Mouse (Mus musculus): Measurements from ENCODE around the gene Dgki. TPM values are rescaled to one million over a fixed set of nuclear protein-coding genes. Genes with fewer than 3 reads are reported as not detected.
"Not testable (repeated sequence)": the region's sequence is repeated elsewhere in the genome, so short reads cannot be mapped to it uniquely, and the experiment has no call there.

The Dgki gene
- total RNA-seq, 2 experiments from 2014 or later, result 0.20 to 0.29 TPM

DNA sequence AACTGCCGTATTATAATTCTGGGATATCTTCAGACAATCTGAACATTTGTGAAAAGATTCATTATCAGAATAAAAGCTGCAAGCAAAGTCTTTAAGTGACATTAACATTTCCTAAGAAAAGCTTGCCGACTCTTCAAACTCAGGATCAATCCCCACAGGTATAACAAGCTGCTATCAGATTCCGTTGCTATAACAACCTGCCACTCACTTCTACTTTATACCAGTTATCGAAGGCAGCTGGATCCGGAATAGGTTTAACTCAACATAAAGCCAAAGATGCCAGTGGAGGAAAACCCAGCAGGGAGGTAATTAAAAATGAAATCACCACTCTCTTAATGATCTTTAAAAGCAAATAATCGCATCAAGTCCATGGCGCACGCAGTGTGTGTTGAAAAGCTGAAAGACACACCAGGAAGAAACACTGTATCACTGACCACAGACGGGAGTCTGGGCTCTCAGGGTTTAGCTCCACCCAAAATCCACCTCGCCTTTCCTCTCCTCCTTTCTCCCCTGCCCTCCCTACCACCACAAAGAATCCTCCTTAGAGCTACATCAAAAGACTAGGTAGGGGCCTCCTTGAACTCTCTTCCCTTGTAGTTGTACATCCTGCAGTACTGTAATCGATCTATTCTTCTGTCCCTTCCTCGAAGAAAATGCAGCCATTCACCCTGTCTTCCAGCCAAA is 128.7 kb downstream of the Dgki start:
- intact Hi-C loops (cut with DNase I), result no loop called here
- no peak for DNase-seq (ENCODE audit: low spot score)

DNA sequence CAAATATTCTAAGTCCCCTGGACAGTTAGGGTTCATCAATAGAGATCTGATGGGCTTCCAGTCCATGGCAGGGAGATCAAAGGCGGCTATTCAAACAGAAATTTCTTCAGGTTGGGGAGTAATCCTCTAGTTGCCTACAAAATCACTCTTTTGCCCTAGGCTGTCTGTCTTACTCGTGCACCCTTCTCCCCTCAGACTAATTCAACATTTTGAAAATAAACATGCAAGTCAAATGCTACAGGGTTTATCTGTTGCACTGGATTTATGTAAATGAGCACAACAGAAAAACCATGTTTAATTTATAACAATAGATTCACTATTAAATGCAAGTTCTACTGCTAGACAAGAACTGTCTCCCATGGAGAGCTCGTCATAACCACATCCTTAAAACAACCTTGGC is 141.1 kb downstream of the Dgki start:
- intact Hi-C loops (cut with DNase I), result no loop called here
- DNase-seq (ENCODE audit: low spot score), result no peak

DNA sequence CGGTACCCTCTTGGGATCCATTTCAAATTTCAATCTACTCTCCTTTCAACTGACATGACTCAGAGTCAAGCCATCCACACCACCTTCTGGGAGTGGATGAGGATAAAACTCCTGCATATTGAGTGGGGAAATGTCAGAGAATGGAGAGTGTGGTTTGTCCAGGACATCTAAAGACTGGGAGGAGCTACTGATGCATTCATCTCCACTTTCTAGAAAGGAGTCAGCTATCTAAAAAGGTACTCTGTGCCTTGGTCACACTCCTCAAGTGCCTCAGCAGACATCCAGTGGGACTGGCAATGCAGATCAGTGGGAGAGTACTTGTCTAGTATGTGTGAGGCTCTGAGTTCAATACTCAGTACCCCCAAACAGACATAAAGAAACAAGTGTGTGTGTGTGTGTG is 145.9 kb downstream of the Dgki start:
- intact Hi-C loops (cut with DNase I), result no loop called here
- DNase-seq (ENCODE audit: low spot score), result no peak

GRCm38 (mm10) chr6:37150483-37150882 is 149.5 kb downstream of the Dgki start:
- no peak for DNase-seq (ENCODE audit: low spot score)
- intact Hi-C loops (cut with DNase I), result no loop called here

- no peak for DNase-seq (ENCODE audit: low spot score)
Measured at GRCm38 (mm10) chr6:37150038-37150437, 149.9 kb downstream of the Dgki start.

DNA sequence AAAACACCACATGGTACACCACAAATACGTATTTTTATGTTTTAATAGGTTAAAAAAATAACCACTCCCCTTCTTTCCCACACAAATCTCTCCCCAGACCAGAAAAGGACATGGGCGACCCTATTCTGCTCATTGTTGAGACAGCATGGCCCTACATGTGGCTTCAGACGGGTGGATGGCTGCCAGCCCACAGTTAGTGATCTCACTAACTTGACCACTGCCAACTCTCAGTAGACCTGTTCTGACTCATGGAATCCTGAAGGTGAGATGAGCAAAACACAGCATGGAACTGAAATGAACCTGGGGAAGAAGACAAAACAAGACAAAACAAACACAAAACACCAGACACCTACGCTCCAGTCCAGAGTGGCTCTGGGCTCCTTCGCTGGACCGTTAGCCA is 150.8 kb downstream of the Dgki start:
- intact Hi-C loops (cut with DNase I), result no loop called here
- no peak for DNase-seq (ENCODE audit: low spot score)

More at GRCm38 (mm10) chr6:37150038-37150437, 149.9 kb downstream of the Dgki start:
- intact Hi-C loops (cut with DNase I), result no loop called here

DNA sequence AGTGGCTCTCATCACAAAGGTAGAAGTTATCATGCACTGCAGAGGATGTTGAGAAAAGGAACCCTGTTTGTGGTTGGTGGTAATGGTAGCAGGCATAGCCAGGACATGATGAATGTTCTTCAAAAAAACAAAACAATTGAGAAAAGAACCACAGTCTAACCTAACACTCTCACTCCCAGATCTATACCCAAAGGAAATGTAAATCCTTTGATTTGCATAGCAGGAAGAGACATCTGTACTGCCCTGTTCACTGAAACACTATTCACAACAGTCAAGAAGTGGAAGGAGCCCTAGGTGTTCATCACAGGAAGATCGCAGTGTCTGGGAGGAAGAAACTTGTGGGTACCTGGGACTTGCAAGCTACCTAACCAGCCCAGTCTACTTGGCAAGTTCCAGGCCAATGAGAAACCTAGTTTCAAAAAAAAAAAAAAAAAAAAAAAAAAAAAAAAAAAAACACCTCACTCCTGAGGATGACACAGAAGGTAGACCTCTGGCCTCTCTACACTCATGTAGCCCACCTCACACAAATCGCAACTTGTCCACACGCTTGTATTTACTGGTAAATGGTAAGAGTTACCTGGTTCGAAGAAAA is 152.5 kb downstream of the Dgki start:
- intact Hi-C loops (cut with DNase I), result no loop called here
- DNase-seq (ENCODE audit: low spot score), result no peak

GRCm38 (mm10) chr6:37143867-37144163 is 156.2 kb downstream of the Dgki start:
- DNase-seq (ENCODE audit: low spot score), result no peak
- intact Hi-C loops (cut with DNase I), result no loop called here

- DNase-seq (ENCODE audit: low spot score), result no peak
- intact Hi-C loops (cut with DNase I), result no loop called here
Measured at GRCm38 (mm10) chr6:37142991-37143866, 156.8 kb downstream of the Dgki start.

DNA sequence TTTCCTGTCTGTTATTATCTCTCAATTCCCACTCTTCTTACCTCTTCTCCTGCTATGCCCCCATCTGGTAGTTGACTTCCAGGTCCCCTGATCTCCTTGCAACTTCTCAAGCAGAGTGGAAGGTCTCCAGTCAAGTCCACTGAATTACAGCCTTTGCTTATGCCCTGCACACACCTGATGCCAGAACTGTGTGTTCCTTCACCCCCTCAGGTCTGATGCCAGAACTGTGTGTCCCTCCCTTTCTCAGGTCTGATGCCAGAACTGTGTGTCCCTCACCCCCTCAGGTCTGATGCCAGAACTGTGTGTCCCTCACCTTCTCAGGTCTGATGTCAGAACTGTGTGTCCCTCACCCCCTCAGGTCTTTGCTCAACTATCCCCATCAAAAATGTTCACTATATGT is 161.2 kb downstream of the Dgki start:
- intact Hi-C loops (cut with DNase I), result no loop called here
- DNase-seq (ENCODE audit: low spot score), result no peak

GRCm38 (mm10) chr6:37131257-37131656 is 168.7 kb downstream of the Dgki start:
- intact Hi-C loops (cut with DNase I), result no loop called here

GRCm38 (mm10) chr6:37120417-37121154 is 179.4 kb downstream of the Dgki start:
- intact Hi-C loops (cut with DNase I), result no loop called here
- DNase-seq (ENCODE audit: low spot score), result no peak

More at GRCm38 (mm10) chr6:37131257-37131656, 168.7 kb downstream of the Dgki start:
- no peak for DNase-seq (ENCODE audit: low spot score)

DNA sequence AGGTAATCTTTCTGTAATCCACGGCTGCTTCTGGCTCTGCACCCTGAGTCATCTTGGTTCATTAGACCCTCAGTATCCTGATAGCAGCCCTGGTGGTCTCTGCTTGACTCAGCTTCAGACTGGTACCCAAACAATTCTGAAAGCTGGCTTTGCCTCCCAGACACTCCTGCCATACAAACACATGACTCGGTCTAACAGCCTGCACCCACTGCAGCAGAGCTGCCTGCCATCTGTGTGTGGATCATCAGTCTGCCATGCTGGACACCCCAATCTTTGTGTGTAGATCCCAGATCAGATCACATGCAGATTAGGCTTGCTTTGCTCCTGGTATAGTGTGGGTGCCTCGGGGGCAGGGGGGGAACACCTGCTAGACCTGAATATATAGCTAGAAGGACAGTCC is 180.8 kb downstream of the Dgki start:
- intact Hi-C loops (cut with DNase I), result no loop called here
- DNase-seq (ENCODE audit: low spot score), result no peak

- intact Hi-C loops (cut with DNase I), result no loop called here
- no peak for DNase-seq (ENCODE audit: low spot score)
Measured at GRCm38 (mm10) chr6:37113048-37113447, 186.9 kb downstream of the Dgki start.

GRCm38 (mm10) chr6:37106236-37106635 is 193.7 kb downstream of the Dgki start:
- DNase-seq (ENCODE audit: low spot score); intact Hi-C loops (cut with DNase I): not testable (repeated sequence)

- no peak for DNase-seq (ENCODE audit: low spot score)
- intact Hi-C loops (cut with DNase I), result no loop called here
Measured at GRCm38 (mm10) chr6:37100413-37100812, 199.6 kb downstream of the Dgki start.

- intact Hi-C loops (cut with DNase I), result loop anchor here (1.0 to 5.0 kb wide), 3 partner anchors 40 to 351 kb away; no protein-coding TSS in a partner anchor
- DNase-seq (ENCODE audit: low spot score), result peak; percentile 31
Measured at GRCm38 (mm10) chr6:37097356-37098155, 202.4 kb downstream of the Dgki start.

DNA sequence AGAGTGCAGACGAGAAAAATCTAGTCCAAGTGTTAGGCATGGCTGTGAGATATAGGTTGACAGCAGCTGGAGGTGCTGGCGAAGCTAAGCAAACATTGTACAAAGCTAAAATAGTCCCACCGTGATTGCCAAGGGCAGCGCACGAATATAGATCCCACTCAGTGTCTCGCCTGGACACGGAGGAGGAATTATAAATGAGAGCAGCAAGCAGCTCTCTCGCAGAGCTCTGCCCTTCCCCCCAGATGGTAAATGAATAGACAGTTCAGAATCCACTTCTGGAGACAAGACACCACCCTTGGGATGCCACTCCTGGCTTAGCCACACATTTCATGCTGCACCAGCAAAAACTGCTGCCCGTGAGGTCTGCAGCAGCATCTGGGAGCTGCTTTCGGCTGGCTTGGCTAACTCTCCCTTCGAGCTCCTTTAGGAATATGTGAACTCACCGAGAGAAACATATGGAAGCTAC is 203.1 kb downstream of the Dgki start:
- no peak for DNase-seq (ENCODE audit: low spot score)
- intact Hi-C loops (cut with DNase I), result loop anchor here (1.0 to 5.0 kb wide), 3 partner anchors 40 to 351 kb away; no protein-coding TSS in a partner anchor
